Mouse (Mus musculus) duodenum, adult 2 months (tissue): ENCODE data around the gene Nsl1. TPM values are rescaled to one million over a fixed set of nuclear protein-coding genes. Genes with fewer than 3 reads are reported as not detected.

Source experiments
- polyA plus RNA-seq: library from polyadenylated mRNA; depleted of rRNA; stranded (reverse); fragments of >200 nt; gene quantifications from 2 replicates; pipeline ENCODE4 v1.2.3, GENCODE M21; 2012; ENCODE audit warnings: low replicate concordance; rRNA removed

The Nsl1 gene
- 0.58 and 0.91 TPM in 2 replicates for polyA plus RNA-seq

GRCm38 (mm10) chr1:191062781-191063485 is at the start of gene Nsl1, which contains the start of gene Tatdn3:
Nsl1 (plus strand) TSS chr1:191063012.
Tatdn3 (minus strand) TSS chr1:191062932.

GRCm38 (mm10) chr1:191026021-191026713 is 36.6 kb upstream of the Nsl1 start, which contains the start of gene Flvcr1:
Flvcr1 (minus strand) TSS chr1:191026158.

DNA sequence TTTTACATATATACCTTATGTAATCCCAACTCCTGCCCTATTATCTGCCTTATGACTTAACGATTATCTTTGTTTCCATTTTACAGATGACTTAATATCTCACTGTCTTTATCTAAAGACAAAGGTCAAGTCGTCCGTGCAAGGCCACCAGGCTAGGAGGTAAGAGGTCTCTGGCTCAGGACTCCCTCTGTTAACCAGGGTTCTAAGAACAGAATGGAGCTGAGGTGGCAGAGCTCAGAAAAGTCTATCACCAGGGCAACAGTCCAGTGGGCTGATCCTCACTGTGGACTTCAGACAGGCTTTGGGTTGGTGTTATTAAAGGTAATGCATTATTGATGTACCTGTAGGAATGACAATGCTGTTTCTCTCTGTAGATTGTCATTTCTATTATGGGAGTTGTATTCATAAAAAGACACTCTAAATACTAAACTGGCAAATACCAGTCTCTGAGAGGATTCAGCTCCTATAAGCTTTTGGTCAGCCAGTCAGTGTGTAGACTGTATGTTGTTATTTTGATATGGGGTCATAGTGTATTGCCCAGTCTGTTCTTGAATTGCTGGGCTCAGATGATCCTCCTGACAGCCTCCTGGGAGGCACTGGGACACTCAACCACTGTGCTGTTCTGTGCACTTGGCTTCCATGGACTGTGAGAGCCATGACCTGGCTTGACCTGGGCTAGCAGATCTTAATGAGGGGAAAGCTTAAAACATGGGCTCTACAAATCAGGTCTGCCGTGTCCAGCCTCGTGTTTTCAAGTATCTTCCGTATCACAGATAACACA is 26.1 kb upstream of the Nsl1 start, which contains the start of gene Spata45:
Gene Spata45 (plus strand): TSS at position 86 of the 781 bp plus-strand sequence.

DNA sequence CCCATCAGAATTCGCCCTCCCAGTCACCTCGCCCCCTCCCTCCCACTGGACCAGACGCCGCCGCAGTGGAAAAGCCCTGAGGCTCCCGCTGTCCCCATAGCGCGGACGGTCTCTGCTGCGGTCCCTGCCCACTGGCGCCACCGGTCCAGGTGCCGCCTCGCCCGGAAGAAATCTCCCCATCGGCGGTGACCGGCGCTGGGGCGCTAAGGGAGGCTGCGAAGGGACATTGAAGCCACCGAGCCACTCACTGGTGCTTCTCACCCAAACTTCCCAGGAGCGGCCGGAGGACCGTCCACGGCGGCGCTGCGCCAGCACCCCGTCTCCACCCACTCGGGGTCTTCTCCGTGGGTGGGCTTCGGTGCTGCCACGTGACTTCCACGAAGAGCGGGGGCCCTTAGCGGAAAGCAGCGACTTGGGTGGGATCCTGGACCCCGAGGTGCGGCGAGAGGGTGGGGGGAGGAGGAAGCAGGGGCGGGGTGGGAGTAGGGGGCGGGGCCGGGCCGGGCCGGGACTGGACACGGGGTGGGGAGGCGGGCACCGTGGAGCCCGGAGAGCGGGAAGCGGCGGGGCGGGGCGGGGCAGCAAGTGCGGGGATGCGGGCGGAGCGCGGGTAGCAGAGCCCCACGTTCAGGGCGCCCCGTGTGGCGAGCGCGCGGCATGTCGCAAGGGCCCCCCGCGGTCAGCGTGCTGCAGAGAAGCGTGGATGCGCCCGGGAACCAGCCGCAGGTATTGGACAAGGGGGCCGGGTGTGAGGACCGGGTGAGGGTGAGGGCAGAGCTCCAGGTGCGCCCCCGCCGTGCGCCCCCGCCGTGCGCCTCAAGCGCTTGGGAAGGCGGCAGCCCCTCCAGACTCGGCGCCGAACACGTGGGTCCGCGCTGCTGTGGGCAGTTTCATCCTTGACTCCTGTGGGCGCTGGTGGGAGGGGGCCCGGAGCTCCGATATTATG is 35.3 kb downstream of the Nsl1 start, which contains the start of gene Batf3:
Gene Batf3 (plus strand): TSS at position 46 of the 946 bp plus-strand sequence.

Other genes with a start within 250 kb of the Nsl1 start
- gene Rps6kc1, start 151.2 kb upstream of the Nsl1 start, polyA plus RNA-seq: 3.5 and 10.1 TPM in 2 replicates
- 11.5 and 13.0 TPM in 2 replicates for gene Angel2, start 137.9 kb upstream of the Nsl1 start, polyA plus RNA-seq
- 0.28 and 3.2 TPM in 2 replicates for gene Vash2, start 83.7 kb upstream of the Nsl1 start, polyA plus RNA-seq
- 24.8 and 51.0 TPM in 2 replicates for gene Flvcr1, start 36.9 kb upstream of the Nsl1 start, polyA plus RNA-seq
- gene Spata45, start 26.4 kb upstream of the Nsl1 start, polyA plus RNA-seq: not detected in 2 replicates
- gene Tatdn3, start 80 bp upstream of the Nsl1 start, polyA plus RNA-seq: 1.9 and 3.0 TPM in 2 replicates
- 5.3 and 12.7 TPM in 2 replicates for gene Batf3, start 34.8 kb downstream of the Nsl1 start, polyA plus RNA-seq
- not detected in 2 replicates for gene Fam71a, start 101.8 kb downstream of the Nsl1 start, polyA plus RNA-seq
- gene Atf3, start 155.0 kb downstream of the Nsl1 start, polyA plus RNA-seq: 3.1 and 28.7 TPM in 2 replicates